In genomic region chr11:95118505-95118904, GRCm38 (mm10) we compare ENCODE assay signal across 10 mouse cellular contexts. TPM values are rescaled to one million over a fixed set of nuclear protein-coding genes. Genes with fewer than 3 reads are reported as not detected.
A peak's percentile ranks its signal among the peaks of the same experiment; 100 is the strongest.
DNase-seq lines count a peak whose midpoint lies in the region; ATAC-seq and TF ChIP-seq lines count a peak whose summit lies in the region.
"Had no signal": no experiment of that assay in that cellular context is flagged by ENCODE, and none has a peak within 500 bp of the region (broad histone marks: within the 10 kb centered on the region; RNA-seq: fewer than 3 reads in every experiment).

No protein-coding gene starts in this region.

- 2% methylated on average over 8 of the region's 8 CpGs for WGBS in forebrain, postnatal 0 days
- WGBS in intestine, postnatal 0 days, result 3% methylated on average over 8 of the region's 8 CpGs
- 5% methylated on average over 8 of the region's 8 CpGs for WGBS in limb, embryonic 10.5 days

- H3K4me1 ChIP-seq in forebrain, postnatal 0 days (ENCODE audit: insufficient read depth), result no peaks in the 10 kb centered on the region
- no peaks in the 10 kb centered on the region for H3K4me1 ChIP-seq in intestine, postnatal 0 days (replicated peaks; ENCODE audit: control insufficient read depth, insufficient read depth, low read length)
- H3K4me1 ChIP-seq in limb, embryonic 10.5 days, result peaks cover 34% of the 10 kb centered on the region

- no peaks in the 10 kb centered on the region for H3K9me3 ChIP-seq in forebrain, postnatal 0 days (ENCODE audit: low read length)
- H3K9me3 ChIP-seq in intestine, postnatal 0 days (ENCODE audit: control insufficient read depth), result no peaks in the 10 kb centered on the region
- H3K9me3 ChIP-seq in limb, embryonic 10.5 days (replicated peaks), result no peaks in the 10 kb centered on the region

- H3K27ac ChIP-seq in forebrain, postnatal 0 days (ENCODE audit: low read depth, low read length), result no peak overlapping the region
- no peak overlapping the region for H3K27ac ChIP-seq in intestine, postnatal 0 days (ENCODE audit: low read depth, low read length)
- H3K27ac ChIP-seq in limb, embryonic 10.5 days, result no peak overlapping the region

- H3K4me3 ChIP-seq in forebrain, postnatal 0 days (ENCODE audit: low read depth, low read length), result no peak overlapping the region
- no peak overlapping the region for H3K4me3 ChIP-seq in intestine, postnatal 0 days (ENCODE audit: low read depth, low read length)
- 0 out of 2 replicates have a peak overlapping the region, but pooled peaks have one; percentile 3 for H3K4me3 ChIP-seq in limb, embryonic 10.5 days

- ATAC-seq in forebrain, postnatal 0 days, result peak; percentile 76
- ATAC-seq in intestine, postnatal 0 days, result no peak
- ATAC-seq: Patski had no signal

- TF ChIP-seq CTCF in forebrain, postnatal 0 days (IDR thresholded peaks at IDR 0.05; ENCODE audit: low read depth), result peak; percentile 97
- peak; percentile 95 for TF ChIP-seq CTCF in intestine, postnatal 0 days (IDR thresholded peaks at IDR 0.05; ENCODE audit: low read depth)

- peaks cover 56% of the 10 kb centered on the region for H3K27me3 ChIP-seq in forebrain, postnatal 0 days (ENCODE audit: insufficient read depth, low read length)
- peaks cover 64% of the 10 kb centered on the region for H3K27me3 ChIP-seq in intestine, postnatal 0 days (replicated peaks; ENCODE audit: control insufficient read depth, insufficient read depth, low read length)
- peaks cover 68% of the 10 kb centered on the region for H3K27me3 ChIP-seq in limb, embryonic 10.5 days (ENCODE audit: low read depth, poor library complexity, severe bottlenecking)

- DNase-seq in cerebellum, adult 18-20 months, result peak; percentile 64 to 69
- DNase-seq in cerebellum, adult 11-12 months, result no peak
- DNase-seq in c-Kit-positive CD71-negative TER-119-negative erythroid progenitor cells, embryonic 14.5 days (ENCODE audit: low read depth), result peak; percentile 53
- DNase-seq in forebrain, postnatal 0 days, result peak; percentile 87
- peak; percentile 85 for DNase-seq in limb, embryonic 10.5 days (ENCODE audit: low spot score)
- DNase-seq in natural killer cell, adult 2 months (ENCODE audit: low spot score in 2 of 2), result peak; percentile 37 to 39
- DNase-seq in testis, postnatal 14 days (ENCODE audit: low spot score), result peak; percentile 67

- H3K9ac ChIP-seq in forebrain, postnatal 0 days, result no peak overlapping the region
- H3K9ac ChIP-seq in intestine, postnatal 0 days (ENCODE audit: low read depth, low read length), result no peak overlapping the region

- no peak overlapping the region for H3K4me2 ChIP-seq in forebrain, postnatal 0 days (ENCODE audit: low read depth)
- no peak overlapping the region for H3K4me2 ChIP-seq in intestine, postnatal 0 days (replicated peaks; ENCODE audit: low read depth)

- H3K36me3 ChIP-seq in forebrain, postnatal 0 days (ENCODE audit: insufficient read depth), result no peaks in the 10 kb centered on the region
- H3K36me3 ChIP-seq in intestine, postnatal 0 days (ENCODE audit: control insufficient read depth, insufficient read depth), result no peaks in the 10 kb centered on the region
- H3K36me3 ChIP-seq in limb, embryonic 10.5 days, result no peaks in the 10 kb centered on the region

RNA-seq across cellular contexts. Expression of gene Dlx3, which starts 1.4 kb away (rescaled TPM):
- total RNA-seq in forebrain, postnatal 0 days (2014; rRNA removed), result 0.14 TPM in 1 of 2 replicates, not detected in the other
- not detected in 2 replicates for polyA plus RNA-seq in forebrain, postnatal 0 days (2015; fragmentation: Nextera tagmentation; extraction: Ambion mirVana)
- 0.30 and 0.44 TPM in 2 replicates for polyA plus RNA-seq in intestine, postnatal 0 days (2015; fragmentation: Nextera tagmentation; extraction: Ambion mirVana)
- 6.9 and 9.5 TPM in 2 replicates for polyA plus RNA-seq in limb, embryonic 10.5 days (2016; fragmentation: Nextera tagmentation; extraction: Ambion mirVana)
- polyA plus RNA-seq: liver, embryonic 16.5 days; Patski had no signal

RNA-seq across cellular contexts. Expression of gene Dlx4, which starts 27.6 kb away (rescaled TPM):
- total RNA-seq in forebrain, postnatal 0 days (2014; rRNA removed), result 0.15 TPM in 1 of 2 replicates, not detected in the other
- polyA plus RNA-seq in forebrain, postnatal 0 days (2015; fragmentation: Nextera tagmentation; extraction: Ambion mirVana), result 0.49 and 0.82 TPM in 2 replicates
- polyA plus RNA-seq in intestine, postnatal 0 days (2015; fragmentation: Nextera tagmentation; extraction: Ambion mirVana), result not detected in 2 replicates
- polyA plus RNA-seq in limb, embryonic 10.5 days (2016; fragmentation: Nextera tagmentation; extraction: Ambion mirVana), result 0.85 and 1.9 TPM in 2 replicates

RNA-seq across cellular contexts. Expression of gene Itga3, which starts 41.9 kb away (rescaled TPM):
- total RNA-seq in forebrain, postnatal 0 days (2014; rRNA removed), result 12.3 and 23.5 TPM in 2 replicates
- polyA plus RNA-seq in forebrain, postnatal 0 days (2015; fragmentation: Nextera tagmentation; extraction: Ambion mirVana), result 5.2 and 7.4 TPM in 2 replicates
- 51.3 and 57.9 TPM in 2 replicates for polyA plus RNA-seq in intestine, postnatal 0 days (2015; fragmentation: Nextera tagmentation; extraction: Ambion mirVana)
- 10.2 and 11.1 TPM in 2 replicates for polyA plus RNA-seq in limb, embryonic 10.5 days (2016; fragmentation: Nextera tagmentation; extraction: Ambion mirVana)
